Mouse (Mus musculus) adipocyte (in vitro differentiated cells): ENCODE measurements around the gene Afdn.
"Not testable (repeated sequence)": the region's sequence is repeated elsewhere in the genome, so short reads cannot be mapped to it uniquely, and the experiment has no call there.

ENCODE experiments used
- DNase-seq: peaks from one replicate; pipeline ENCODE4 v3.0.0-alpha.2; 2016; ENCODE audit warnings: low spot score

The Afdn gene

DNA sequence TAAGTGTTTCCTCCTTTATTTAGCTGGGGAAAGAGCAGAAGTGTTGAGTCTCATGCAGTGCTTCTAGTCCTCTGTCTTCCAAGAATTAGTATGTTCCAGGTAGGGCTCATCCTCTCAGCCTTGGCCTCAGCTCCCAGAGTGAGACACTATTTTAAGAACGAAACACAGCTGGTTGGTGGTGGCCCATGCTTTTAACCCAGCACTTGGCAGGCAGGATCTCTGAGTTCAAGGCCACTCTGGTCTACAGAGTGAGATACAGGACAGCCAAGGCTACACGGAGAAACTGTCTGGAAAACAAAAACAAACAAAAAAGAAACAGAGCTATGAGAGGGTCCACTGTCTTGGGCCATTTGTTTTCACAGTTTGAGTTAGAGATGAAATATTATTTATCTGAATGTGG lies 17.3 kb downstream of the Afdn start:
- DNase-seq = no peak

DNA sequence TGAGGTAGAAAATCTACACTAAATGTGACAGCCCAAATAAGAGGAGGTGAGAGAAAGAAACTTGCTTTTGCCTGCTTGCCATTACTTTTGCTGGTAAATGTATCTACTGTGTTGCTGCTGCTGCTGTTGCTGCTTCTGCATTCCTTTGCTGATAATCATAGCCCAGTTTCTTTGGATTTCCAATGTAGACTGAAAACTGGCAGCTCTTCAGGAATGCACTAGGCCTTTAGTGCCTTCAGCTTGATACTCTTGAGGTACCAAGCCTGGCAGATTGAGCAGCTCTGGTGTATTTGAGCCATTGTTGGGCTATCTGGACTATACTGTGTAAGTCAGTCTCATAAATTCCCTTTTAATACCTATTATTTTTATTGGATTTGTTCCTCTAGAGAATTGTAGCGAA lies 18.5 kb downstream of the Afdn start:
- DNase-seq = no peak

DNA sequence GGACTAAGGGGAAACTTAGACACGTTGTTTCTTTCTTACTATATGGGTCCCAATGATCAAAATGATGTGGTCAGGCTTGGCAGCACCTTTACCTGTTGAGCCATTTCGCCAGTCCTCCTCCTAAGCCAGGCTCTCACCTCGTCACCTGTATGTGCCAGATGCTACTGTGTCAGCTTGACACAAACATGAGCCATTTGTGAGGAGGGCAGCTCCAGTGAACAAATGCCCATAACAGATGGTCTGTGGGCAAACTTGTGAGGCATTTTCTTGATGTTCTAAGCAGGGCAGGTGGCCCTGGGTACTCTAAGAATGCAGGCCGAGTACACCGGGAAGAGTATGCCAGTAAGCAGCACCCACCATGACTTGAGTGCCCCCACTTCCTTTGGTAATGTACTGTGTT lies 21.6 kb downstream of the Afdn start:
- no peak for DNase-seq

DNA sequence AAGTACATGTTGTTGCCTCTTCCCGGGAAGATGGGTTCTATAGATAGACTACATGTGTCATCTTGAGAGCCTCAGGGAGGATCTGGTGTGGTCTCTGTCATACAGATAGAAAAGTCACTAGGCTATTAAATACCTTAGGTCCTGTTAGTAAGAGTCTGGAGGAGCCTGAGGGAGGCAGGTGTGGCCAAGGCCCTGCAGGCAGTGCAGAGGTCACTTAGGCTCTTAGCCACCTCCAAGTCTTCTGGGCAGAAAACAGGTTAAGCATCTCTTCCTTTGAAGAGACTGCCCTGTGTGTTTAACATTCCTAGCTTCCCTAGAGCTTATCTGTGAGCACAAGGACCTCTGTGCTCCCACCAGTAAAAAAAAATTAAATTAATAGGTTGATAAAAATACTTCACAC lies 23.1 kb downstream of the Afdn start:
- no peak for DNase-seq

DNA sequence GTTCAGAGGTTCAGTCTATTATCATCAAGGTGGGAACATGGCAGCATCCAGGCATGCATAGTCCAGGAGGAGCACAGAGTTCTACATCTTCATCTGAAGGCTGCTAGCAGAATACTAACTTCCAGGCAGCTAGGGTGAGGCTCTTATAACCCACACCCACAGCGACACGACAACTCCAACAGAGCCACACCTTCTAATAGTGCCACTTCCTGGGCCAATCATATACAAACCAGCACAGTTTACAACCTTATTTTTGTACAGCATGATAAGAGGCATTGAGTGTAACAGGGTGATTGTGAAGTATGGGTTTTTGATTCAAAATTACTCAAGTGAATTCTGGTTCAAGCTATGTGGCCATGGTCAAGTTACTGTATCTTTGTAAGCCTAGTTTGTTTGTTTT lies 29.7 kb downstream of the Afdn start:
- DNase-seq = not testable (repeated sequence)

DNA sequence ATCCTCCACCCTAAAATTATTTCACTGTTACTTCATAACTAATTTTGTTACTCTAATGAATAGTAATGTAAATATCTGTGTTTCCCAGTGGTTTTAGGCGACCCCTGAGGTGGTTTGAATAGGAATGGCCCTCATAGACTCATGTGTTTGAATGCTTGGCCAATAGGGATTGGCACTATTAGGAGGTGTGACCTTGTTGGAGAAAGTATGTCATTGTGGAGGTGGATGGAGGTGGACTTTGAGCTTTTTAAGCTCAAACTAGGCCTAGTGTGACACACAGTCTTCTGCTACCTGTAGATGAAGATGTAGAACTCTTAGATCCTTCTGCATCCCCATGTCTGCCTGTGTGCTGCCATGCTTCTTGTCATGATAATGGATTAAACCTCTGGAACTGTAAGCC lies 37.4 kb downstream of the Afdn start:
- no peak for DNase-seq

DNA sequence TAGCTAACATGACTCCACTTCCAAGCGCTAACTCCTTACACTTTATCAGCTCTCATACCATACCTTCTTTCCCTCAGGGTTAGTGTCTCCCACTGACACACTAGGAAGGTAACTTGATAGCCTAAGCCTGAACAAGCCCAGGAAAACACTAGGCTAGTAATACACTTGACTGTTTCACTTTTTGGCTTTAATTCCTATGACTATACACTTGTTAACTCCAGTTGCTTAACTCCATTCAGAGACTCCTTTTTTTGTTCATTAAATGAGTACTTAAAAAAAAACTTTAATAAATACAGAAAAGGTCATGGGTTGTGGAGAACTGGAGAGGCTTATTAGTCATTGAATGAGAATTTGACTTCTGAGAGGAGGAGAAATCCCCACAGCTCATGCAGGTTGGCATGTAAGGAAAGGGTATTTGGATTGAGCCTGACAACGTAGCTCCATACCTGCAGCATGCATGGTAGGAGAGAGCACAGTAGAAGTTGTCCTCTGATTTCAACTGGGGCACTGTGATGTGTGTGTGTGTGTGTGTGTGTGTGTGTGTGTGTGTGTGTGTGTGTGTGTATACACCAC lies 42.6 kb downstream of the Afdn start:
- DNase-seq = no peak

DNA sequence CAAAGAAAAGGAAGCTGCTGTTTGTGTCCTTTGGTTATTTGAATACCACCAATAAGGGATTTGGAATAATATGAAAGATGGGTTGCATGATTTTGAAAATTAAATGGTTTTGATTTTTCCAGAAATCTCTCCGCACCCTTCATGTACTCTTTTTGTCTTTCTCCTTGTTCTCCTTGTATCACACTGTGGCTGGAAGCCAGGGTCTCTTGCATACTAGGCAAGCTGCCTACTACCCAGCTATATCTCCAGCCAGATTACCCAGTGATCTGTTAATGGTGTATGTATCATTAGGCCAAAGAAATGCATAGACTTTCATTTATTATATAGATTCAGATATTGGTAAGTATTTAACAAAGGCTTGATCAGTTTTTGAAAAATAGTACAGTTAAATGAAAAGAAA lies 45.7 kb downstream of the Afdn start:
- DNase-seq = no peak

DNA sequence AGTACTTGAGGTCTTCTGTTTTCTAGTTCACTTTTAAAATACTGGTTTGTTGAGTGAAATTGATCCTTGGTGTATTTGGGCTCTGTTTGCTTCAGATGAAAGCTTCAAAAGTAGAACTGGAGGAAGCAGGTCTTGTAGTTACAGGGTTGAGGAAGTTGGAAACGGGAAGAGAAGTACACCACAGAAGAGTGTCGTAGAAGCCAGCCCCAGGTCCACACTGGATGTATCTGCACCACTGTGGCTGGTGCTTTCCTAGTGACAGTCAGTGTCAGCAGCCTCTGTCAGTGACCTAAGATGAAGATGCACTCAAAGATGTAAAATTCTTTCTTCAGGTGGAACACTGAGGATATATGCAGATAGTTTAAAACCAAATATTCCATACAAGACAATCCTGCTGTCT lies 57.5 kb downstream of the Afdn start:
- no peak for DNase-seq

DNA sequence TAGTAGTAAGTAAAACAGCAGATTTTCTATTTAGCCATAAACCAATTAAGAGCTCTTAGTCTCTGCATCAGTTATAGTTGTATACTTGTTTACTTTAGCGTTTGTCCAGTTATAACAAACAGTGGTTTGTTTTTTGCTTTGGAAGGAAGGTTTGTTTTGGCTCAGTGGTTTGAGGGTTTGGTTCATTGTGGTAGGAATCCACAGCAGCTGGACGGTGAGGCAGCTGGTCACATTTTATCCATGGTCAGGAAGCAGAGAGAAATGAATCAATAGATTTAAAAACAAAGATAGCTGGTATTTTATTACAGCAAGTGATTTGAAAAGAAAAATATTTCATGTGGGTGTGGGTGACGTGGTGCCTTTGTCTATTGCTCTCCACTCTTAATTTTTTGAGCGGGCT lies 59.0 kb downstream of the Afdn start:
- DNase-seq = no peak

DNA sequence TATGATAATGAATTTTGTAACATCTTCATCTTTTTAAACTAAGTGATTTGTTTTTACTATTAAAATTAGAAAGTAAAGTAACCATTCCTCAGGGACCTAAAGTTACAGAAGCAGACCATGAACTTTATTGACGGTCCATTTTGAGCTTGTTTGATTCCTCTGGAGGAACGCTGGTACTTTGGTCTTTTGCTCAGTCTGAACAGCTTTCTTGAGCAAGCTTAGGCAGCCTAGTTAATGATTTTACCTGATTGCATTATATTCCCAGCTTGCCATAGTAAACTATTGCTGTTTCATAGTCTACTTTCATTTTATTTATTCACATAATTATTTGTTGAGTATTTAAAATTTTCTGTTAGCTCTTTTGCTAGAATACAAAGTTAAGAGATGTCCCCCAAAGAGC lies 60.3 kb downstream of the Afdn start:
- no peak for DNase-seq

DNA sequence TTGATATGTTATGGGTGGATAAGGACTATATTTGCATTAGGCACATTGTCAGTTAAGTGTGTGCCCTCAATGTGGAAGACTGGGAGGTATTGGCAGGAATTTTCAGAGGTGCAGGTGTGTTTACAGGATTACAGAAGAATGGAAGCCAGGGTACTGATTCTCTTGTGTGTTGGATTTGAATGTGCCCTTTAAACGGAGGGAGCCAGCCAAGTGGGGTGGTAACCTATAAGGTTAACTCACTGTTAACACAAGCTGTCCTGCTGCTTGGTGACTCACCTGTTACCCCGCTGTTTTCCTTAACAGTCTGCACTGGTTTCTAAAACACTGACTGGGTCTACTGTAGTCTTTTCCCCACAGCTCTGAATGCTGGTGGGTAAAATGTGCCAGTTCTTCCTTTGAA lies 65.1 kb downstream of the Afdn start:
- no peak for DNase-seq

DNA sequence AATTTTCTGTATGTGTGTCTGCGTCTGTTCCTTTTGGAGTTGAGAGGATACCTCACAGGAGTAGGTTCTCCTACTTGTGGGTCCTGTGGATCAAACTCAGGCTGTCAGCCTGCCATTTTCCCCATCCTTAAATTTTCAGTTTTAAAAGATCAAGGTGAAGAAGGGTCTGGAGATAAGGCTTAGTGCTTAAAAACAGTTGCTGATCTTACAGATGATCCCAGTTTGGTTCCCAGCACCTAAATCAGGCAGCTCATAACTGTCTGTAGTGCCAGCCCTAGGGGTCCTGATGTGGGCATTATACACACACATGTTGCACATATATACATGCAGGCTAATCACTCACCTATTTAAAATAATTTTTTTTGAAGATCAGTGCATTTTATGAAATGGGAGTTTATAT lies 69.9 kb downstream of the Afdn start:
- no peak for DNase-seq

DNA sequence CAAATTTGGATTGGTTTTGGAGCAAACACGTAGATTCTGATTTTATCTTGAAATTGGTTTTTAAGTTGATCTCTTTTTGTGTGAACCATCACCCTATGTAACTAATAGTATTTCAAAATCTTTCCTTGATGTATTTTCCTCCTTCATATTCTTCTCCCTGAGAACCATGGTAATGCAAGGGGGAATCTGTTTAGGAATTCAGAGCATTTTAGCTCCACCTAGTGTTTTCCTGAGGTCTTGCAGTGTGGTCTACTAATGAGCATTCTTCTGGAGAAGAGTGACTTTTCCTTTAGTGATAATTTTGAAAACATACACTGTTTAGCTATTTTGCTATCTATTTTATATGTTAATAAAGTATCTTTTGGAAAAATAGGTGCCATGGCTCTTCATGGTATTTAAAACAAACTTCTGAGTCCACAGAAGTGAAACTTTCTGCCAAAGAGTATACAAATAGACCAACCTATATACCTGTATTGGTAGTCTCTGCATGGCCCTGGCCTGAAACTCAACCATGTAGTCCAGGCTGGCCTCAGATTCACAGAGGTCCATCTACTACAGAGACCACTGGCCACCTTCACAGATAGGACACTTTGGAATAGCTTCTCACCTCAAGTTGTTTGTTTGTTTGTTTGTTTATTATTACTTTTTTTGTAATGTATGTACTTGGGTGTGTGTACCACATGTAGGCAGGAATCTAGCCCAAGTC lies 70.5 kb downstream of the Afdn start:
- DNase-seq = peak; percentile 82

DNA sequence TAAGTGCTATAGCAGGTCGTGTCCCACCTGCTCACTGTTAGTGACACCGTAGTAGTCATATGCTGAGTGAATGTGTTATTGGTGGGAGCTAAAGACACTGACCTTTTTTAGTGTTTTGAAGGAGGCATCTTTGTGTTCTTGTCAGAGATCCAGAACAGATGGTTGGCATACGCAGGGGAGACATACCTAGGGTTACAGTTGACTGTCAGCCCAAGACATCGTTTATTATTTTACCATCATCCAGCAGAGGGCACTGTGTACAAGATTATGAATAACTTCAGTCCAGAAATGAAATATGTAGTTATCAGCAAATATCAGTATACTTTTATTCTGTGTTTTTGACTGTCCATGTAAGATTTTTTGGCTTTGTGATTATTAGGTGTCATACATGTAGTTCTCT lies 75.5 kb downstream of the Afdn start:
- DNase-seq = peak; percentile 75

DNA sequence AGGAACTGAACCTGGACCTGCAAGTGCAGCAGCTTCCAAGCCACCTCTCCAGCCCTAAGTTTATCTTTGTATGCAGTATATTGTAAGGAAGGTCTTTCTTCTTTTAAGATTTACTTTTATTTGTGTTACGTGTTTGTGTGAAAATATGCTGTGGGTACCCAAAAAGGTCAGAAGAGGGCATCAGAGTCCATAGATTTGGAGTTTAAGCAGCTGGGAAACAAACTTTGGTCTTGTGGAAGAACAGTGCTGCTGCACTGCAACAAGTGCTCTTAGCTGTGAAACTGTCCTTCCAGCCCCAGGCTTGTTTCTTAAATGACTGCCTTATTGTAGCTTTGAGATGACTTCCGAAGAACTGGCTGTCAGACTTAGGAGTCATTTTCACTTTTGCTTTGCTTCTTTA lies 89.8 kb downstream of the Afdn start:
- DNase-seq = peak; percentile 38

DNA sequence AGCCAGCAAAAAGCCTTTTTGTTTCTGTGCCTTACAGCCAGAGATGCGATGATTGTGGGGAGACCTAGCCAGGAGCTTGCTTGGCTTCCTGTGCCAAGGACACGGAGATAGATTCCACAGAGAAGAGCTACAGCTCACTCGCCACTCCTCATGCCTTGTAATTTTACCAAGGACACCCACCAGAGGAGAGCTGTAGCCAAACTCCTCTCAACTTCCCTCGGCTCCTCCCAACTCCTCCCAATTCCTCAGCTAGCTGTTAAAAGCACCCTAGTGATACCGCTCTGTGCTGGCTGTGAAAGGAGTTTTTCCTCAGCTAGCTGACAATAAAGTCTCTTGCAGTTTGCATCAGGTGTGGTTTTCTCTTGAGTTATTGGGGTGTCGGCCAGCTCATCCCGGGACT lies 93.5 kb downstream of the Afdn start:
- not testable (repeated sequence) for DNase-seq

DNA sequence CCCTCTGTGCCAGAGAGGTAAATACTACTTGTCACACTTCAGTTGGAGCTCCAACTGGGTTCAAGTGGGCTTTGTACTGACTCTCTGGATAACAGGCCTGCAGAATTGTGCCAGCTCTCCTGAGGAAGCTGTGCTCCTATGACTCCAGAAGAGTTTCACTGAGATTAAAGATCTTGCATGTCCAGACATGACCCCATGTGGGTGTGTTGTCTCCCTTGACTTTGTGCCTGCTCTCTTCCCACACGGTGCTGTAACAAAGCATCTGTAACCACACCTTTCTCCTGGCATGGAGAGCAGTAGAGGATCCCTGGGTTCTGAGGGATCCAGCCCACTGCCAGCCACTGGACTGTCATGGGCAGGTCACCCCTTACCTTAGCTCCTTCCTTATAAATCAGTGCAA lies 95.1 kb downstream of the Afdn start:
- no peak for DNase-seq

DNA sequence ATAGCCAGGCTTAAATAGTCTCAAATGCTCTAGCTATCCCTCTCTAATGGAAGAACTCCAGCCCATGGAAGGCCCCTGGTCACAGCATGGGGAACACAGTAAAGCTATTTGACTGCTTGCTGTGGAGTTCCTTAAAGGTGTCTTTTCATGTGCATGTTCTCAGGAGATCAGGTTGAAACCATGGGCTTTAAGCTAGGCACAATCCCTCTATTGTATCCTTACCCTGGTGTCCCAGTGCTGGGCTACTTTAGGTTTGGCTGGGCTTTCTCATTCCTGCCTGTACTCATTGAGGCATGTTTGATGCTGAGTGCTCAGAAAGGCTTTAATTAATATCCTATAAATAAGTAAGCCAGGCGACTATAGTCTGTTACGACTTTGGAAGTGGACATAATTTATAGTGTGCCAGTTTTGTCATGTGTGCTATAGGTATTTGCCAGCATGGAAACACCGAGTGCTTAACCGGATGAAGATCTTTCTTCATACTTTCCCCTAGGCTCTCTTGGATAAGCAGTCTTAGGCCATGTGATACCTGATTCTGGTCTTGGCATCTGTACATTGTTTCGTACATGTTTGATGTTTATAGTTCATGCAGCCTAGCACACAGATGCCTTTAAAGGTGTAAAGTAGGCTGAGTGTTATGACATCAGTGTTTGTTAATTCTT lies 96.2 kb downstream of the Afdn start:
- no peak for DNase-seq

DNA sequence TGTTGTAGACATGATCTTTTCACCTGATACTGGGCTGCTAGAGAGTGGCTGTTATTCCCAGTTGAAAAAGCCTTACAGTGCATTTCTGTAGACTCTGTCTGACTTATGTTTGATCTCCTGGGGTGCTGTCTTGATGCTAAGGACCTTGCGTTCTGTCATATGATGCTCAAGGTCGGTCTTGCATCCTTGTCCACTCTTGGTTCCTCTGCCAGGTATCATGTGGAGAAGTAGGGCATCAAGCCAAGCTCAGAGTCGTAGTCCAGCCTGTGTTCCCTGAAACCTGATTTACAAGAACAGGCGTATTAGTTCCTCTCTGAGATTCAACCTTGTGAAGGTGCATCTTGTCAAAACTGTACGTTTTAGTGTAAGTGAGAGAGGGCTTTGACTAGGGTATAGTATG lies 105.0 kb downstream of the Afdn start:
- no peak for DNase-seq

DNA sequence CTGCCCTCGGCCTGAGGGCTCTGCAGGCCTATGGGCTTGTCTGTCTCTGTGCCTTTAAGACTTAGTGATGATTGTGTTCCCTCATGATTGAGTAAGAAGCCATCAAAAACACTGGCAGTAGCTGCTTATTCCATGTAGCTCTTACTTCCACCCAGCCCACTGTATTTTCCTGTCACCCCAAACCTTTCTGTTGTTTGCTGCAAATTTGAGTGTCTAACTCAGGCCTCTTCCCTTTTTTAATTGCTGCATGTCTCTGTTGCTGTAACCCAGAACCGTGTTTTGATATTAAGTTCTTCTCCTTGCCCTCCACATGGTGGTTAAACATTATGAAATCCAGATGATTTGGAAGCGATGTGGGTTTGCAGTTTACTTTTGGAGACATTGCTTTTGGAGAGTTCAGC lies 106.6 kb downstream of the Afdn start:
- DNase-seq = no peak

DNA sequence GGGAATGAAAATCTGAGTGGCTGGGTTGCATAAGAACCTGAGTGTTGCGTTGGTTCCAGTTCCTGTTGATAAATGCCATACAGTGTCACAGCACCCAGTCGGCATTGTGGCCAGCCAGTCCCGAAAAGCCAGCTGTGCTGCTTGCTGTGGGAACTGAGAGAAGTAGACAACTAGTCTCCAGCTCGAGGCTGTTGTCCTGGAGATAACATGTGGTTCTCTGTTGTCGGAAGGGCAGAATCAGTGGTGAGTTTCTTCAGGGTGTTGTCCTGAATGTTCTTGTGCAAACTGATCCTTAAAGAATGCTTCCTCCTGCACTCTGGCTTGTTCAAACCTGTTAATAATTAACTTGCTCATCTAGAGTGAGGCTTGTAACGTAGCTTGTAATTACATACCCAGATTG lies 107.1 kb downstream of the Afdn start:
- DNase-seq = no peak

DNA sequence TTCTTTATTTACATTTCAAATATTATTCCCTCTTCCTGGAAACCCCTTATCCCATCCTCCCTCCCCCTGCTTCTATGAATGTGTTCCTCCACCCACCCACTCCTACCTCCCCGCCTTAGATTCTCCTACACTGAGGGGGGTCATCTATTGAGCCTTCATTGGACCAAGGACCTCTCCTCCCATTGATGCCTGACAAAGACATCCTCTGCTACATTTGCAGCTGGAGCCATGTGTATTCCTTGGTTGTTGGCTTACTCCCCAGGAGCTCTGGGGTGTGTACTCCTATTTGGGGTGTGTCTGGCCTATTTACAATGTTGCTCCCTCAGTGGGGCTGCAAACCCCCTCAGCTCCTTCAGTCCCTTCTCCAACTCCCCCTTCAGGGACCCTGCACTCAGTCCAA lies 109.9 kb downstream of the Afdn start:
- no peak for DNase-seq

DNA sequence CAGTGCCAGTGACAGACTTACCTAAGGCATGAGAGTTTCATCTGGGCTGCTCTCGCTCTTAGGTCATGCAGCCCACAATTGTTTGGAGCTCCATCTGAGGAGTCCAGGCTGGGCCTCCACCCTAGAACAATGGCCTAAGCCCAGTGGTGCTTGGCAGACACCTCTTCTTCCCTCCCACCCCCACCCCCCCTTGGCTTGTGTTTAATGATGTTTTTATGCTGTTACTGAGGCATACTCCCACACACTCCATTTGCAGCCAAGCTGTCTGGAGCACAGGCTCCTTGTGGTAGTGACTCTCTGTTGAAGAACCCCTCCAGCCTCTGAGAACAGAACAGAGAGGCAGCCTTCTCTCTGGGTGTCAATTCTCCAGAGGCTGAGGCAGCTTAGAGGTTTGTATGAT lies 113.9 kb downstream of the Afdn start:
- peak; percentile 26 for DNase-seq
